Mouse (Mus musculus) lung, embryonic 14.5 days (tissue): Measurements from ENCODE around the gene Nicn1. TPM values are rescaled to one million over a fixed set of nuclear protein-coding genes. Genes with fewer than 3 reads are reported as not detected.
A peak's percentile ranks its signal among the peaks of the same experiment; 100 is the strongest.

Experiments
- ATAC-seq: fragments of 200-750 bp; cut with Nextera tagmentation; 2 replicates; pipeline ENCODE4 v1.8.0; 2017; ENCODE audit warnings: mild to moderate bottlenecking, moderate TSS enrichment, moderate library complexity; ENCODE audit not compliant: insufficient read depth
- DNase-seq: peaks from one replicate; pipeline ENCODE4 v3.0.0-alpha.2; 2015
- H3K27ac ChIP-seq: fragments of 300-500 bp; sonication (generic); 2 replicates; pipeline ENCODE4 v1.5.1; 2014; ENCODE audit warnings: low read depth, mild to moderate bottlenecking, moderate library complexity
- H3K27me3 ChIP-seq: fragments of 300-500 bp; sonication (generic); 2 replicates; pipeline ENCODE4 v1.6.1; 2014; ENCODE audit warnings: low read length, control low read depth; ENCODE audit not compliant: insufficient read depth
- H3K36me3 ChIP-seq: fragments of 300-500 bp; sonication (generic); 2 replicates; pipeline ENCODE4 v1.6.1; 2014; ENCODE audit warnings: control low read depth; ENCODE audit not compliant: insufficient read depth
- H3K4me1 ChIP-seq: fragments of 300-500 bp; sonication (generic); 2 replicates; pipeline ENCODE4 v1.6.1; 2014; ENCODE audit warnings: antibody characterized with exemption, control low read depth; ENCODE audit not compliant: insufficient read depth
- H3K4me2 ChIP-seq: fragments of 300-500 bp; sonication (generic); 2 replicates; pipeline ENCODE4 v1.6.1; 2014; ENCODE audit warnings: mild to moderate bottlenecking
- H3K4me3 ChIP-seq: fragments of 300-500 bp; sonication (generic); 2 replicates; pipeline ENCODE4 v1.5.1; 2014; ENCODE audit warnings: low read depth, low read length
- H3K9ac ChIP-seq: fragments of 300-500 bp; sonication (generic); 2 replicates; pipeline ENCODE4 v1.6.1; 2014
- H3K9me3 ChIP-seq: fragments of 300-500 bp; sonication (generic); 2 replicates; pipeline ENCODE4 v1.6.1; 2016; ENCODE audit warnings: low read depth, low read length, control low read depth
- CTCF ChIP-seq: IDR thresholded peaks from 2 replicates; pipeline ENCODE4 v1.5.1; 2016; ENCODE audit warnings: antibody characterized with exemption, low read depth
- WGBS: fragments of 180-500 bp; shearing (Covaris S2); extraction: QIAGEN DNeasy Blood & Tissue Kit; methylation state at CpG from one replicate; pipeline ENCODE4 v1.1.7; 2014; 5-methylcytosine and 5-hydroxymethylcytosine counted together
- polyA plus RNA-seq: library from polyadenylated mRNA; unstranded; fragments of >200 nt; fragmentation: Nextera tagmentation; extraction: Ambion mirVana; gene quantifications from 2 replicates; pipeline ENCODE4 v1.2.1, GENCODE M21; 2014

Nicn1 gene
- polyA plus RNA-seq, 1 experiment from 2014 or later: 33.1 TPM

DNA sequence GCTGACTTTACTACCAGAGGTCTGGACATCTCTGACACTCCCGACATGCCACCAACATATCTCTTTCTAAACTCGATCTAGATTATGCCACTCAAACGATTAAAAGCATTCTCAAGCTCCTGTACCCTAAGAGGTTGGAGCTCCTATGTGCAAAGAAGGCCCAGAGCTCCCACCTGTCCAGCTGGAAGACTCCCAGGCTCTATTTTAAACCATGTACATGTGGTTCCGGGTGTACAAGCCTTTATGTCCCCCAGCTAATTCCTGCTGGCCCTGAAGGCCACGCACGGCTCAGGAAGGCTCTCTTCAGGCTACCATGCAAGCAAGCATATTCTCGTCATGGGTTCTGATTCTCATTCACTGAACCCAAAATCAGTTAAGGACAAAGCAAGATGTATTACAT lies 28.4 kb upstream of the Nicn1 start:
- peak overlapping the region; percentile 88; the same call in 1 of the 2 replicates for H3K9ac ChIP-seq
- ATAC-seq (no peak), DNase-seq (no peak)
- H3K4me3 ChIP-seq: peak overlapping the region; percentile 95
- H3K4me1 ChIP-seq: peaks cover 19% of the 10 kb centered on the region
- no peaks in the 10 kb centered on the region for H3K9me3 ChIP-seq
- no peak for TF ChIP-seq CTCF
- no peak overlapping the region for H3K27ac ChIP-seq
- H3K4me2 ChIP-seq: peak overlapping the region; percentile 77
- WGBS: 57% methylated on average over 7 of the region's 7 CpGs
- H3K27me3 ChIP-seq: no peaks in the 10 kb centered on the region
- H3K36me3 ChIP-seq: no peaks in the 10 kb centered on the region

DNA sequence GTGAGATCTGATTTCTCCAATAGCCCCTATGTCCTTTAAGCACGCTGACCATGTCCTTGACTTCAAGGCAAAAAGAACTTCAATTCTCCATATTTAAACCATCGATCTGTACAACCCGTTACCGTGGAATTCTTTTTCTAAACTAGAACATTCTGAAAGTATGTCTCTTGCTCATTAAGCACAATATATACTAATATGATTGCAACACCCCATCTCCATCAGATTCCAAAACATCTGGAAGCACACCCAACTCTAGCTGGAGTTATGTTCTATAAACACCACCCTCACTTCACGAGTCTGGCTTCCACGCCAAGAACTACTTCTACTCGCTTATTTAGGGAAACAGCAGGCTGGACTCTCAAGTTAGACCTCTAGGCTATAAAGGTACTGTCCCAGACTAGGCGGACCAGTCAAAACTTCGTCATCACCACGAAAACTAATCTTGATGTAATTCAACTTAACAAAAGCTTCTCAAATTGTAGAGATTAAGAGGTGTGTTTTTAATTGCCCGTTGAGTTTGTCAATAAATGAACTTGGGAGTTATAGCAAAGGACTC lies 27.7 kb upstream of the Nicn1 start:
- Histone ChIP-seq H3K27ac (peak overlapping the region; percentile 95; the same call in 1 of the 2 replicates), H3K4me3 (peak overlapping the region; percentile 95), H3K4me1 (peaks cover 19% of the 10 kb centered on the region), H3K9me3 (no peaks in the 10 kb centered on the region), H3K9ac (peak overlapping the region; percentile 88), H3K4me2 (peak overlapping the region; percentile 77), H3K36me3 (no peaks in the 10 kb centered on the region), H3K27me3 (no peaks in the 10 kb centered on the region)
- TF ChIP-seq CTCF: no peak
- ATAC-seq (no peak), DNase-seq (no peak)
- 34% methylated on average over 11 of the region's 11 CpGs for WGBS

DNA sequence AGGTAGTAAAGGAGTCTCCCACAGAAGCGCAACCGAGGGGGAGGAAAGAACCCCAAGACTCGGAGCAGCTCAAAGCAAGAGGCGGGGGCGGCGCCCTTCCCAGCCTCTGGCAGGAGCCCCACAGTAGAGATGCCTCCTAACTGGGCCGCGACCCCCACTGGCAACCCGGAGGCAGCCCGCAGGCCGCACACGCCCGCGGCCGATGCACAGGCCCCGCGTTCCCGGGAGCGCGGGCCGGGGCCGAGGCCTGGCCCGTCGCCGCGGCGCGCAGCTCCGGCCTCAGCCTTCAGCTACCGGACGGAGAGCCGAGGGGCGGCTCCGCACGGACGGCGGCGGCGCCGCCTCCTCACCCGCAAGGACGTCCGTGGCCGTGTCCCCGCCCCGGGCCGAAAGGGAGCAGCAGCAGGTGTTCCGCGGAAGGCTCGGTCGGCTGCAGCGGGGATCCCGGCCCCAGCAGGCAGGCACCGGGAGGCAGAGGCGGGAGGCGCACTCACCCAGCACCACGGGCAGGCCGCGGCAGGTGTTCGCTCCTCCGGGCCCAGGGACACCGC lies 27.0 kb upstream of the Nicn1 start:
- Histone ChIP-seq H3K36me3 (no peaks in the 10 kb centered on the region), H3K27ac (peak overlapping the region; percentile 95), H3K9me3 (no peaks in the 10 kb centered on the region), H3K4me1 (peaks cover 19% of the 10 kb centered on the region), H3K4me2 (peak overlapping the region; percentile 77), H3K9ac (peak overlapping the region; percentile 88), H3K4me3 (peak overlapping the region; percentile 95), H3K27me3 (no peaks in the 10 kb centered on the region)
- WGBS: under 1% methylated on average over 62 of the region's 62 CpGs
- no peak for TF ChIP-seq CTCF
- ATAC-seq: peak; percentile 47
- peak; percentile 49 for DNase-seq

DNA sequence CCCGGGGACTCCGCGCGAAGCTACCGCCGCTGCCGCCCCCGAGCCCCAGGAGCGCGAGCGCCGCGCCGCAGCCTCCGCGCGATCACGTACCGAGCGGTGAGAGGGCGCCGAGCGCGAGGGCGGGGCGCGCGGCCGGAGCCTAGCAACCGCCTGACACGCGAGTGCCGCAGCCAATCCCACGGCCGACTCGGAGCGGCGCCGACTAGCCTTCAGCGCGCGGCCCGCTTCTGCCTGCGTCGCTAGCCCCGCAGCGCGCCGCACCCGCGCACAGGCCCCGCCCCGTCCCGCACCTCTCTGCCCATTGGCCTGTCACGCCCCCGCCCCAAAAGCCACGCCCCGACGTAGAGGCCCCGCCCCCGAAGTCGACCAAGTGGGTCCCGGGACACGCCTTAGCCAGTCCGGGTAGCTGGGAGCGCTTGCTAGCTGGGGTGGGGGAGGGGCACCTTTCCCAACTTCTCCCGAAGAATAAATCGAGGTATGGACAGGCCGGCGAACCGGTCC lies 26.5 kb upstream of the Nicn1 start, which contains the start of gene Dag1:
Gene Dag1 (minus strand): TSS at position 269 of the 501 bp plus-strand sequence.
- ATAC-seq (peak; percentile 96), DNase-seq (peak; percentile 96)
- Histone ChIP-seq H3K27me3 (no peaks in the 10 kb centered on the region), H3K9me3 (no peaks in the 10 kb centered on the region), H3K4me2 (peak within 1 kb of the TSS; percentile 77), H3K36me3 (no peaks in the 10 kb centered on the region), H3K4me3 (peak within 1 kb of the TSS; percentile 95), H3K27ac (peak within 1 kb of the TSS; percentile 95), H3K4me1 (peaks cover 19% of the 10 kb centered on the region), H3K9ac (peak within 1 kb of the TSS; percentile 88)
- no peak for TF ChIP-seq CTCF
- 0% methylated on average over 56 of the region's 71 CpGs for WGBS

DNA sequence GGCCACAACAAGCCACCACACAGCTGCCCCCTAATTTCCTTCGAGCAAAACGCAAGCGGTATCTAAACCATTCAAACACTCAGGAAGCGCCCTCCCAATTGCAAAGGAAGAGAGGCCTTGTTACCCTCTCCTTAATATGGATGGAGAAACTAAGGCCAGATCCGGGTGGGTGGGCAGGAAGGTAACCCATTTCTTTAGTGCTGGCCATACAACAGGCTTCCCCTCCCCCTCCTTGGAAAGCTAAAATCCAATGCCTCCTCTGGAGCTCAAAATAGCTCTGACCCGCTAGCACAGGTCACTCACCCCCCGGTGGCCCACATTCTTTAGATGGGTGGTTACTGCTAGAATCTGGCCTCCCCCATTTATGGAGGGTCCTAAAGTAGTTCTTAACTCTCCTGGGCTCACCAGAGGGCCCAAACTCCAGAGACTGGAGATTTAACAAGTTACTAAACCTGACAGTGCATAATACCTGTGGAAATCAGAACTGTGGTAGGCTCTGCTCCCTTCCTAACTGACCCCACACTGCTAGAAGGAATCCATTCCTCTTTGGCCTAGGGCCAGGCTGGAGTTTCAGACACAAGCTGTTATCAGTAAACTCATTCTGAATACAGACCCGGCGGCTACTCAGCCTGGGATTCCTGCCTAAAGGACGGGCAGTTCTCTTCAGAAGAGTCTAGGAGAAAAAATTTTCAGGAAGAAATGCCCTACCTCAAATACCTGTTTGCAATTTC lies 25.9 kb upstream of the Nicn1 start:
- WGBS: 5% methylated on average over 10 of the region's 10 CpGs
- ATAC-seq: peak; percentile 15

GRCm38 (mm10) chr9:108266261-108266935 lies 23.8 kb upstream of the Nicn1 start:
- ATAC-seq (no peak), DNase-seq (no peak)
- Histone ChIP-seq H3K27ac (no peak overlapping the region), H3K9me3 (no peaks in the 10 kb centered on the region), H3K4me1 (peaks cover 19% of the 10 kb centered on the region), H3K4me2 (no peak overlapping the region), H3K9ac (no peak overlapping the region), H3K36me3 (no peaks in the 10 kb centered on the region), H3K4me3 (no peak overlapping the region), H3K27me3 (no peaks in the 10 kb centered on the region)
- WGBS: 57% methylated on average over 10 of the region's 10 CpGs
- TF ChIP-seq CTCF: no peak

More for the DNA sequence above, 25.9 kb upstream of the Nicn1 start:
- Histone ChIP-seq H3K4me3 (peak overlapping the region; percentile 95), H3K4me2 (peak overlapping the region; percentile 77), H3K9ac (peak overlapping the region; percentile 51), H3K9me3 (no peaks in the 10 kb centered on the region), H3K27me3 (no peaks in the 10 kb centered on the region), H3K4me1 (peaks cover 19% of the 10 kb centered on the region), H3K36me3 (no peaks in the 10 kb centered on the region), H3K27ac (peak overlapping the region; percentile 95)
- DNase-seq: peak; percentile 81
- no peak for TF ChIP-seq CTCF
